Mouse (Mus musculus): ENCODE data around the gene Foxp1. TPM values are rescaled to one million over a fixed set of nuclear protein-coding genes. Genes with fewer than 3 reads are reported as not detected.

The Foxp1 gene
- polyA plus RNA-seq, 1 experiment from 2014 or later, result 36.4 TPM

DNA sequence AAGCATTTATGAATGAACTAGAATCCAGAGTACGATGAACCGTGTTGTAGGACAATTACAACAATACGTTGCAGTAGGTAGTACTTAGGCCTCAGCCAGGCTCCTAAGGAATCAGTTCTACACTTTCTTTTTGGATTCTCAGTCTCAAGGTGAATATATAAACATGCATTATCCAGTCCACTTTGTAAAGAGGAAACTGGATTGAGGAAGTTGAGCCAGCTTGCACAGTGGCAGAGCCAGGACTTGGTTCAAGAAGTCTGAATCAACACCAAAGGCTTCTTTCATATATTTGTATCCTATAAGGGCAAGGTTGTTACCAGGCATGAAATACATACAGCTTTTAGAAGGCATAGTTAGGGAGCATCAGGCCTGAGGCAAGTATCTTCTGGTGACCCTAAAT lies 178.2 kb downstream of the Foxp1 start:
- no peak for ATAC-seq (ENCODE audit: low FRiP score, low TSS enrichment)
- no peak overlapping the region for H3K4me3 ChIP-seq (ENCODE audit: low read length)
- H3K4me2 ChIP-seq (replicated peaks; ENCODE audit: low read depth, low read length), result no peak overlapping the region
- H3K36me3 ChIP-seq (ENCODE audit: insufficient read depth, low read length), result no peaks in the 10 kb centered on the region
- H3K4me1 ChIP-seq (ENCODE audit: insufficient read depth, low read length), result peaks cover 1% of the 10 kb centered on the region; the same call in 1 of the 2 replicates
- WGBS, result 89% methylated on average over 3 of the region's 3 CpGs
- H3K27me3 ChIP-seq (ENCODE audit: insufficient read depth, low read length), result no peaks in the 10 kb centered on the region
- no peak overlapping the region for H3K9ac ChIP-seq (replicated peaks; ENCODE audit: low read length)
- no peak overlapping the region for H3K27ac ChIP-seq (ENCODE audit: low read length)
- no peaks in the 10 kb centered on the region for H3K9me3 ChIP-seq (ENCODE audit: low read length)

DNA sequence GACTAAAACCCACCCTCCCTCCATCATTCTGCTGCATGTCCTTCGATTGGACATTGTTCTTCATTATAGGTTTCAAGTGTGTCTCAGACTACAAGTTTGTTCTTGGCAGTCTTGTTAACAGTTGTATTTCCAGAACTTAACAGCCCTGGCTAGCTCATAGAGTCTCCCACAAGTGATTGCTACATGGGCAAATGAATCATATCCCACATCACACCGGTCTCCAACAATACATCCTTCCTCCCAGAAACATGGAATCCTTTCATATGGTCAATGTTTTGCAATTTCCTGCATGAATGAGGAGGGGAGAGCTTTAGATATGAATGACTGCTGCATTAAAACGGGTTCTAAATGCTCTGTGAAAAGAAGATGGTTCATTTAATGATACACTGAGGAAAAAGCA lies 178.7 kb downstream of the Foxp1 start:
- no peak overlapping the region for H3K27ac ChIP-seq (ENCODE audit: low read length)
- no peaks in the 10 kb centered on the region for H3K9me3 ChIP-seq (ENCODE audit: low read length)
- no peak overlapping the region for H3K4me2 ChIP-seq (replicated peaks; ENCODE audit: low read depth, low read length)
- no peak for ATAC-seq (ENCODE audit: low FRiP score, low TSS enrichment)
- no peak overlapping the region for H3K4me3 ChIP-seq (ENCODE audit: low read length)
- no peak overlapping the region for H3K9ac ChIP-seq (replicated peaks; ENCODE audit: low read length)
- peaks cover 4% of the 10 kb centered on the region; the same call in 1 of the 2 replicates for H3K4me1 ChIP-seq (ENCODE audit: insufficient read depth, low read length)
- H3K36me3 ChIP-seq (ENCODE audit: insufficient read depth, low read length), result no peaks in the 10 kb centered on the region
- no peaks in the 10 kb centered on the region for H3K27me3 ChIP-seq (ENCODE audit: insufficient read depth, low read length)
- WGBS, result 85% methylated on average over 3 of the region's 3 CpGs

DNA sequence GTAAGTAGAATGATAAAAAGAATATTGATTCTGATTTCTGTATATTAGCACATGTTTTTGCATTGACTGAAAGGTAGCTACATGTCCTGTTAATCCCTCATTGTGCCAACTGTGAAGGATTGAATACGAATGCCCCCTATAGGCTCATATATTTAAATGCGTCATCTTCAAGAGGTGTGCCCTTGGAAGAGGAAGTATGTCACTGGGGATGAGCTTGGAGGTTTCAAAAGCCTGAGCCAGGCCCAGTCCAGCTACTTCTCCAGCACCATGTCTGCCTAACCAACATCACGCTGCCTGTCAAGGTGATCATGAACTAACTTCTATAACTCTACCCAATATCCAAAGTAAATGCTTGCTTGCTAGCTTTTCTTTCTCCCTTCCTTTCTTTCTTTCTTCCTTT lies 180.1 kb downstream of the Foxp1 start:
- H3K4me2 ChIP-seq (replicated peaks; ENCODE audit: low read depth, low read length), result no peak overlapping the region
- no peak overlapping the region for H3K4me3 ChIP-seq (ENCODE audit: low read length)
- 95% methylated on average over 3 of the region's 3 CpGs for WGBS
- H3K4me1 ChIP-seq (ENCODE audit: insufficient read depth, low read length), result peaks cover 16% of the 10 kb centered on the region
- no peaks in the 10 kb centered on the region for H3K36me3 ChIP-seq (ENCODE audit: insufficient read depth, low read length)
- H3K27me3 ChIP-seq (ENCODE audit: insufficient read depth, low read length), result no peaks in the 10 kb centered on the region
- no peak overlapping the region for H3K9ac ChIP-seq (replicated peaks; ENCODE audit: low read length)
- H3K9me3 ChIP-seq (ENCODE audit: low read length), result no peaks in the 10 kb centered on the region
- no peak for ATAC-seq (ENCODE audit: low FRiP score, low TSS enrichment)
- no peak overlapping the region for H3K27ac ChIP-seq (ENCODE audit: low read length)

DNA sequence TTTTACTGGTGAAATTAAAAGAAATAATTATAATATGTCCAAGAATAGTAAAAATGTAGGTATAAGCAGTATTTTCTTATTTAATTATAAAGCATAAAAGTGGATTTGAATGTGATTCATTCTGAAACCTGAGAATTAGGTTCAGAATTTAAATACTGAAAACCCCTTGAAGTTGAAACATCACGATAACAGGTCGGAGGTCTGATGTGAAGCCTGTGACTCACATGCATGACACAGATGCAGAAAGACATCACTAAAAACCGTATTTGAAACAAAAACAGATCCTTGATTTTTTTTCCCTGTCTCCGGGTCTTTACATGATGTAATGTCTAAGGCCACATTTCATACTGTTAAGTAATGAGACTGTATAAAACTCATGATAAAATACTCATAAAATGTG lies 181.6 kb downstream of the Foxp1 start:
- H3K4me2 ChIP-seq (replicated peaks; ENCODE audit: low read depth, low read length), result no peak overlapping the region
- H3K9me3 ChIP-seq (ENCODE audit: low read length), result no peaks in the 10 kb centered on the region
- no peaks in the 10 kb centered on the region for H3K27me3 ChIP-seq (ENCODE audit: insufficient read depth, low read length)
- H3K4me1 ChIP-seq (ENCODE audit: insufficient read depth, low read length), result peaks cover 28% of the 10 kb centered on the region
- no peak overlapping the region for H3K27ac ChIP-seq (ENCODE audit: low read length)
- H3K36me3 ChIP-seq (ENCODE audit: insufficient read depth, low read length), result no peaks in the 10 kb centered on the region
- WGBS, result 88% methylated on average over 4 of the region's 4 CpGs
- H3K9ac ChIP-seq (replicated peaks; ENCODE audit: low read length), result no peak overlapping the region
- no peak for ATAC-seq (ENCODE audit: low FRiP score, low TSS enrichment)
- no peak overlapping the region for H3K4me3 ChIP-seq (ENCODE audit: low read length)

DNA sequence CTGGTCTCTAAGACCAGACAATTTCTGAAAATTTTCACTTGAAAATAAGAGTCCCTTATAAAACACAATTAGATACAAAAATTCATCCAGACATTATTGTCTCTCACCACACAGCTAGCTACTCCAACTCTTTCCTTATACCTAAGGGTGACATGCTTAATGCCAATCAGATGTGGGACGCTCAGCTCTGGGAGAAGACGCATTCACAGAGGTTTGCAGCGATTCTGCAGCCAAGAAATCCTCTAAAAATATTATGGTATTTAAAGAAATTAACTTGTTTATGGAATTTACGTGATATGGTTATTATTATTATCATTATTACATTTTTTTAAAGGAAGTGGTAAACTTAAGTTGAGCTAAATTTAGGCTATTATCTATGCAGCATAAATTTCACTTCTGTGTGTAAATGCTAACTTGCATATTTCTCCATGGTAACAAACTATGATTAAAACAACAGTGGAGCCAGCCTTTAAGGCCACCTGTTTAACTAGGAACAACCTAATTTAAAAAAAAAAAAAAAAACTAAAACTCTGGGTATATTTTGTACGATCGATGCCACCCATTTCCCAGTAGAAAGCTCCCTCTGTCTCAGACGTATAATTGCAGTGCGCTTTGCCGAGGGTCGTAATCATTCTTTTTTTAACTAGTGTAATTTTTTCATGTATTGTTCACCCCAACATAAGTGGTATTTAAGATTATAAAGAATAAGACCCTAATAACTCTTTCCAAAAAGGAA lies 182.4 kb downstream of the Foxp1 start:
- Histone ChIP-seq H3K36me3 (ENCODE audit: insufficient read depth, low read length) (no peaks in the 10 kb centered on the region), H3K9me3 (ENCODE audit: low read length) (no peaks in the 10 kb centered on the region), H3K4me2 (replicated peaks; ENCODE audit: low read depth, low read length) (no peak overlapping the region), H3K4me1 (ENCODE audit: insufficient read depth, low read length) (peaks cover 35% of the 10 kb centered on the region), H3K27me3 (ENCODE audit: insufficient read depth, low read length) (no peaks in the 10 kb centered on the region), H3K27ac (ENCODE audit: low read length) (no peak overlapping the region), H3K9ac (replicated peaks; ENCODE audit: low read length) (no peak overlapping the region), H3K4me3 (ENCODE audit: low read length) (no peak overlapping the region)
- no peak for ATAC-seq (ENCODE audit: low FRiP score, low TSS enrichment)
- WGBS, result 89% methylated on average over 10 of the region's 10 CpGs

DNA sequence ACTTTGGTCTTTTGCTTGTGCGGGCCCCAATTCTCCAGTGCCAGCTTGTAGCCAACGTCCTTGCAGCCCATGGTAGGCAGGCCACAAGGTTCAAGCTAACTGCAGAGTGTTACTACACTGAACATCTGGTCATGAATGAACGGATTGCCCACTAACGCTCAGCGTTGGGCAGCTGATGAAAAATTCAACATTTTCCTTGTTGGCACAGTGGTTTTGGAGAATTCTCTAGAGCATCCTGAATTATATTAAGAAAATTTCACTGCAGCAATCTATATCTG lies 183.2 kb downstream of the Foxp1 start:
- 33% methylated on average over 5 of the region's 5 CpGs for WGBS
- H3K36me3 ChIP-seq (ENCODE audit: insufficient read depth, low read length), result no peaks in the 10 kb centered on the region
- no peak overlapping the region for H3K9ac ChIP-seq (replicated peaks; ENCODE audit: low read length)
- H3K27me3 ChIP-seq (ENCODE audit: insufficient read depth, low read length), result no peaks in the 10 kb centered on the region
- no peak for ATAC-seq (ENCODE audit: low FRiP score, low TSS enrichment)
- H3K4me1 ChIP-seq (ENCODE audit: insufficient read depth, low read length), result peaks cover 36% of the 10 kb centered on the region
- H3K4me3 ChIP-seq (ENCODE audit: low read length), result no peak overlapping the region
- H3K9me3 ChIP-seq (ENCODE audit: low read length), result no peaks in the 10 kb centered on the region
- no peak overlapping the region for H3K27ac ChIP-seq (ENCODE audit: low read length)
- no peak overlapping the region for H3K4me2 ChIP-seq (replicated peaks; ENCODE audit: low read depth, low read length)

DNA sequence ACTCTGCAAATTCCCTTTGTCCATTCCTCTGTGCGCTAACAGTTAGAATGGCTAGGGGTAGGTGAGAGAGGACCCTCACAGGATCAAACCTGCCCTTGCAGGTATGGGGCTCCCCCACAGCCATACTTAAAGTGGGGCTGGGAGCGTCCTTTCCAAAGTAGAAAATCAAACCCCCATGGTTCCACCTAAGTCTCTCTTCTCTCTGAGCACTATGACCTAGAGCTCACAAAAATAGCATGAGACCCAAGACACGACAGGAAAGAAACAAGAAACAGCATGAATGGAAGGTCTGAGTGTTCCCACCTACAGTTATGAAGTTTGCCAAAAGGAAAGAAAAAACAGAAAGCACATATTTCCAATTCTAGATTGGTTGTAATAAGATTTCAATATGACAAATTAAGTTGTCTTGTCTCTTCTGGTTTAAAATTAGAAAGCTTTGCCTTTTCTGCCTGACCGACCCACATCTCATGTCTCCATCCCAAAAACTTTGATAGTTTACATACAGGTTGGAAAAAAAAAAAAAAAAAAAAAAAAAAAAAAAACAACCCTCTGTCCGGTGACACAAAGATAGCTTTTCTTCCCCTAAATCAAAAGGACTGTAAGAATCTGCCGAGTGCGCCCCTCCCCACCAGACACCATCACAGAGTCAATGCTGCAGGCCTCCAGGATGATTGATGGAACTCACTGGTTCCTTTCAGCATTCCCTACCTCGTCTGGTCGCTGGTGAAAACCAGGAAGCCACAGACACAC lies 183.8 kb downstream of the Foxp1 start:
- no peak for ATAC-seq (ENCODE audit: low FRiP score, low TSS enrichment)
- H3K4me3 ChIP-seq (ENCODE audit: low read length), result no peak overlapping the region
- 45% methylated on average over 9 of the region's 9 CpGs for WGBS
- no peak overlapping the region for H3K9ac ChIP-seq (replicated peaks; ENCODE audit: low read length)
- no peaks in the 10 kb centered on the region for H3K9me3 ChIP-seq (ENCODE audit: low read length)
- H3K27me3 ChIP-seq (ENCODE audit: insufficient read depth, low read length), result no peaks in the 10 kb centered on the region
- peaks cover 36% of the 10 kb centered on the region for H3K4me1 ChIP-seq (ENCODE audit: insufficient read depth, low read length)
- no peaks in the 10 kb centered on the region for H3K36me3 ChIP-seq (ENCODE audit: insufficient read depth, low read length)
- H3K4me2 ChIP-seq (replicated peaks; ENCODE audit: low read depth, low read length), result no peak overlapping the region
- H3K27ac ChIP-seq (ENCODE audit: low read length), result no peak overlapping the region

DNA sequence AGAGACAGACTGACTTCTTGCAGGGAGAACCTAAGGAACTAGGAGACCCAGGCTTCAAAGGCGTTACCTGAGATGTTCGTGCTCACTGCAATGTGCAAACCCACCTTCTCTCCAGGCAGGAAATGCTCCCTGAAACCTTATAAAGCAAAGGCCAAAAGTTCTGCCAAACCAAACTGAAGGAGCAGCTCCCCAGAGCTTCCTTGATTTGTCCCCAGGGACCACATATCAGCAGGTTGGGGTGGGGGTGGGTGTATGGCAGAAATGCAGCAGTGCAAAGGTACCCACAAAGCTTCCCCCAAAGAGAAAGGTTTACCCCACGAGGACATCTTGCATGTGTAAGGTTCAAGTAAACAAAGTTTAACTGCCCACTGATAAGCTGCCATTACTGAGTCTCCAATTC lies 184.3 kb downstream of the Foxp1 start:
- Histone ChIP-seq H3K9me3 (ENCODE audit: low read length) (no peaks in the 10 kb centered on the region), H3K36me3 (ENCODE audit: insufficient read depth, low read length) (no peaks in the 10 kb centered on the region), H3K9ac (replicated peaks; ENCODE audit: low read length) (no peak overlapping the region), H3K27me3 (ENCODE audit: insufficient read depth, low read length) (peaks cover under 1% of the 10 kb centered on the region; the same call in 1 of the 2 replicates), H3K4me1 (ENCODE audit: insufficient read depth, low read length) (peaks cover 36% of the 10 kb centered on the region), H3K27ac (ENCODE audit: low read length) (no peak overlapping the region), H3K4me2 (replicated peaks; ENCODE audit: low read depth, low read length) (no peak overlapping the region), H3K4me3 (ENCODE audit: low read length) (no peak overlapping the region)
- 25% methylated on average over 3 of the region's 3 CpGs for WGBS
- ATAC-seq (ENCODE audit: low FRiP score, low TSS enrichment), result no peak

DNA sequence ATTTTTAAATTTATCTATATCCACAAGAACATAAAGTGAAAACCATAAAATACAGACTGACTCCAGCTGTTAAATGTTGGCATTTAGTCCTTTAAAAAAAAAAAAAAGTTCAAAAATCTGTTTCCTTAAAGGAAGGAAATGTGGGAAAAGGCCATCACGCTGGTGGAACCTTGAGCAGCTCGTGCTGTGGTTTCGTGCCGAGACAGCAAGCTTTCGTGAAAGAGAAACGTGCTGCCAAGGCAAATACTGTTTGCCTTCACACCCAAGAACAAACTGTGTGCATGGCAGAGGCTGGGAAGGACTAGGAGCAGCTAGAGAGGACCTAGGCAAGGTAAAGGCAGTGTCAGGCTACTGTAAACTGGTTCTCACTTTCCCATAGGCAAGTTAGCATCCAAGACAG lies 184.9 kb downstream of the Foxp1 start:
- H3K4me2 ChIP-seq (replicated peaks; ENCODE audit: low read depth, low read length), result no peak overlapping the region
- ATAC-seq (ENCODE audit: low FRiP score, low TSS enrichment), result no peak
- H3K27ac ChIP-seq (ENCODE audit: low read length), result 0 out of 2 replicates have a peak overlapping the region, but pooled peaks have one; percentile 16

DNA sequence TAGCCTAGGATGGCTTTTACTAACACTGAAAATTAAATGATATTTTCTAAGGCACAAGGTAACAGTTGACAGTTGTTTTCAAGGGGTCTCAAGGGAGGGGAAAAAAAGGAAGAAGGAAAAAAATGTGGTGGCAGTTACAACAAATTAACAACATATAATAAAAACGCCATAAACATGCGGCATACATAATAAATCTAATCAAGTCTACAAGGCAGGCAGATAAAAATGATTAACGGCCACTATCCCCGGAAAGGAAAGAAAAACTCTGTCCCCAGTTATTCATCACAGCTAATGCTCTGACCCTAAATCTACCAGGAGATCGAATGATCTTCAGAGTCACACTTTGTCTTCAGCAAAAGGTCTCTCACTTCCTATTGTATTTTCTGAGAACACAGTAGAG lies 186.3 kb downstream of the Foxp1 start:
- Histone ChIP-seq H3K9ac (replicated peaks; ENCODE audit: low read length) (no peak overlapping the region), H3K4me1 (ENCODE audit: insufficient read depth, low read length) (peaks cover 36% of the 10 kb centered on the region), H3K27ac (ENCODE audit: low read length) (no peak overlapping the region), H3K9me3 (ENCODE audit: low read length) (no peaks in the 10 kb centered on the region), H3K27me3 (ENCODE audit: insufficient read depth, low read length) (peaks cover 2% of the 10 kb centered on the region; the same call in 1 of the 2 replicates), H3K4me3 (ENCODE audit: low read length) (no peak overlapping the region), H3K4me2 (replicated peaks; ENCODE audit: low read depth, low read length) (peak overlapping the region; percentile 2; the same call in 1 of the 2 replicates), H3K36me3 (ENCODE audit: insufficient read depth, low read length) (no peaks in the 10 kb centered on the region)
- 12% methylated on average over 5 of the region's 5 CpGs for WGBS
- no peak for ATAC-seq (ENCODE audit: low FRiP score, low TSS enrichment)

More for the DNA sequence above, 184.9 kb downstream of the Foxp1 start:
- WGBS, result 36% methylated on average over 6 of the region's 6 CpGs
- peaks cover 2% of the 10 kb centered on the region; the same call in 1 of the 2 replicates for H3K27me3 ChIP-seq (ENCODE audit: insufficient read depth, low read length)
- H3K4me1 ChIP-seq (ENCODE audit: insufficient read depth, low read length), result peaks cover 36% of the 10 kb centered on the region
- no peak overlapping the region for H3K9ac ChIP-seq (replicated peaks; ENCODE audit: low read length)
- no peak overlapping the region for H3K4me3 ChIP-seq (ENCODE audit: low read length)
- H3K36me3 ChIP-seq (ENCODE audit: insufficient read depth, low read length), result no peaks in the 10 kb centered on the region
- no peaks in the 10 kb centered on the region for H3K9me3 ChIP-seq (ENCODE audit: low read length)

All from kidney, embryonic 16.5 days (tissue).